9 mouse cellular contexts compared by ENCODE assay signal in the genomic region with DNA sequence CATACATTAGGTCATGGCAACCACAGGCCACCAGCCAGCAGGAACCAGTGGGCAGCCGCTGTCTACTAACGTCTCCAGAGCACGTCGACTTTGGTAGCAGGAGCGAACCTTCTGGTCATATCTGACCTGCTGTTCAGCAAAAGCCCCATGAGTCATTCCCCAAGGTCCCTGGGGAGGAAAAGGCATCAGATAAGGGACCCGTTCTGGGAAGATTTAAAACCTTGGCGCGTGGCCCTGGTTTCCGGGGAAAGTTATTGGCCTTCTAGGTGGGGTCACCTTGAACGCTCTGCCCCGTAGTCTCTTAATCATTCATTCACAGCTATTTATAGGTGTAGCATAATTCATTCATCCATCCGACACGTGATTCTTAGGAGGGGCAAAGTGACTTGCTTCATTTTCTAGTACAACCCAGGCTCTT. TPM values are rescaled to one million over a fixed set of nuclear protein-coding genes. Genes with fewer than 3 reads are reported as not detected.
DNase-seq lines count a peak whose midpoint lies in the region; ATAC-seq and TF ChIP-seq lines count a peak whose summit lies in the region.
"Had no signal": no experiment of that assay in that cellular context is flagged by ENCODE, and none has a peak within 500 bp of the region (broad histone marks: within the 10 kb centered on the region; RNA-seq: fewer than 3 reads in every experiment).

No protein-coding gene starts in this region.

- H3K27ac ChIP-seq in kidney, embryonic 16.5 days (ENCODE audit: low read length), result no peak overlapping the region
- H3K27ac ChIP-seq in stomach, postnatal 0 days (replicated peaks), result no peak overlapping the region
- H3K27ac ChIP-seq: forebrain, embryonic 12.5 days had no signal

- H3K27me3 ChIP-seq in kidney, embryonic 16.5 days (ENCODE audit: insufficient read depth, low read length), result no peaks in the 10 kb centered on the region
- no peaks in the 10 kb centered on the region for H3K27me3 ChIP-seq in stomach, postnatal 0 days (ENCODE audit: control insufficient read depth, insufficient read depth, low read length)
- H3K27me3 ChIP-seq: forebrain, embryonic 12.5 days had no signal

- H3K4me1 ChIP-seq in kidney, embryonic 16.5 days (ENCODE audit: insufficient read depth, low read length), result peaks cover 31% of the 10 kb centered on the region
- no peaks in the 10 kb centered on the region for H3K4me1 ChIP-seq in stomach, postnatal 0 days (replicated peaks; ENCODE audit: control insufficient read depth, insufficient read depth)
- H3K4me1 ChIP-seq: forebrain, embryonic 12.5 days had no signal

- H3K4me2 ChIP-seq in kidney, embryonic 16.5 days (replicated peaks; ENCODE audit: low read depth, low read length), result no peak overlapping the region
- no peak overlapping the region for H3K4me2 ChIP-seq in stomach, postnatal 0 days (replicated peaks; ENCODE audit: low read depth)
- H3K4me2 ChIP-seq: forebrain, embryonic 12.5 days had no signal

- peak; percentile 90 for DNase-seq in kidney, adult 11 months
- peak; percentile 58 to 79 for DNase-seq in adrenal gland, postnatal 4 days (ENCODE audit: low spot score in 2 of 2)
- peak; percentile 86 for DNase-seq in kidney, adult 18-20 months
- peak; percentile 90 for DNase-seq in stomach, postnatal 0 days (ENCODE audit: low spot score)
- no peak for DNase-seq in c-Kit-positive CD71-positive TER-119-positive erythroid progenitor cells, embryonic 14.5 days (ENCODE audit: low spot score)
- DNase-seq in right cerebral cortex, postnatal 14 days, result no peak

- no peak for TF ChIP-seq CTCF in stomach, postnatal 0 days (IDR thresholded peaks at IDR 0.05; ENCODE audit: low read depth)

- no peaks in the 10 kb centered on the region for H3K9me3 ChIP-seq in kidney, embryonic 16.5 days (ENCODE audit: low read length)
- H3K9me3 ChIP-seq in stomach, postnatal 0 days (ENCODE audit: control insufficient read depth, low read length), result no peaks in the 10 kb centered on the region
- H3K9me3 ChIP-seq: forebrain, embryonic 12.5 days had no signal

- no peak for ATAC-seq in kidney, embryonic 16.5 days (ENCODE audit: low FRiP score, low TSS enrichment)
- ATAC-seq in stomach, postnatal 0 days (ENCODE audit: low FRiP score, low TSS enrichment), result peak; percentile 90
- ATAC-seq in erythroid progenitor cell, adult 5-6 weeks (replicated peaks; ENCODE audit: low FRiP score, poor library complexity, severe bottlenecking), result no peak

- no peak overlapping the region for H3K4me3 ChIP-seq in kidney, embryonic 16.5 days (ENCODE audit: low read length)
- H3K4me3 ChIP-seq in stomach, postnatal 0 days (ENCODE audit: low read depth, low read length), result no peak overlapping the region
- H3K4me3 ChIP-seq: forebrain, embryonic 12.5 days had no signal

- H3K9ac ChIP-seq in kidney, embryonic 16.5 days (replicated peaks; ENCODE audit: low read length), result no peak overlapping the region
- no peak overlapping the region for H3K9ac ChIP-seq in stomach, postnatal 0 days (ENCODE audit: low read length)
- H3K9ac ChIP-seq: forebrain, embryonic 12.5 days had no signal

- 42% methylated on average over 13 of the region's 13 CpGs for WGBS in kidney, embryonic 16.5 days
- 45% methylated on average over 13 of the region's 13 CpGs for WGBS in stomach, postnatal 0 days

- no peaks in the 10 kb centered on the region for H3K36me3 ChIP-seq in kidney, embryonic 16.5 days (ENCODE audit: insufficient read depth, low read length)
- H3K36me3 ChIP-seq in stomach, postnatal 0 days (ENCODE audit: control insufficient read depth, insufficient read depth, low read length), result no peaks in the 10 kb centered on the region
- H3K36me3 ChIP-seq: forebrain, embryonic 12.5 days had no signal

- no peak for TF ChIP-seq EP300 in stomach, postnatal 0 days (optimal IDR thresholded peaks at IDR 0.05)

RNA-seq across cellular contexts. Expression of gene B4galt5, which starts 34.7 kb away (rescaled TPM):
- polyA plus RNA-seq in kidney, embryonic 16.5 days (2015; fragmentation: Nextera tagmentation; extraction: Ambion mirVana), result 8.9 and 9.4 TPM in 2 replicates
- total RNA-seq in adrenal gland, postnatal 4 days (2021), result 100 to 1,000 TPM in 1 of 2 experiments, 10 to 100 TPM in 1; 86.1 to 102 TPM
- polyA plus RNA-seq in stomach, postnatal 0 days (2015; fragmentation: Nextera tagmentation; extraction: Ambion mirVana), result 4.5 and 6.0 TPM in 2 replicates
- 4.7 and 7.5 TPM in 2 replicates for total RNA-seq in erythroid progenitor cell, adult 5-6 weeks (2015; ENCODE audit: low replicate concordance)
- 13.3 and 29.0 TPM in 2 replicates for total RNA-seq in erythroid progenitor cell, adult 5-6 weeks (2017; ENCODE audit: low replicate concordance)

RNA-seq across cellular contexts. Expression of gene Slc9a8, which starts 37.8 kb away (rescaled TPM):
- 20.7 and 25.7 TPM in 2 replicates for polyA plus RNA-seq in kidney, embryonic 16.5 days (2015; fragmentation: Nextera tagmentation; extraction: Ambion mirVana)
- total RNA-seq in adrenal gland, postnatal 4 days (2021), result 10 to 100 TPM; 60.0 to 63.9 TPM
- 10.4 and 11.8 TPM in 2 replicates for polyA plus RNA-seq in stomach, postnatal 0 days (2015; fragmentation: Nextera tagmentation; extraction: Ambion mirVana)
- total RNA-seq in erythroid progenitor cell, adult 5-6 weeks (2015; ENCODE audit: low replicate concordance), result 49.0 and 56.6 TPM in 2 replicates
- total RNA-seq in erythroid progenitor cell, adult 5-6 weeks (2017; ENCODE audit: low replicate concordance), result 37.7 and 38.0 TPM in 2 replicates

Comparison
In these comparisons a context has a peak if more than half of its experiments do, and no peak if none do; other contexts are left out.
1. DNase-seq: peak in kidney, adult 11 months (single experiment), adrenal gland, postnatal 4 days (2 of 2), kidney, adult 18-20 months (single experiment) and stomach, postnatal 0 days (single experiment); none in c-Kit-positive CD71-positive TER-119-positive erythroid progenitor cells, embryonic 14.5 days (single experiment) and right cerebral cortex, postnatal 14 days (single experiment).